Mouse (Mus musculus) NIH3T3 (cell line): ENCODE results near the gene Msh3.

Experiments used
- DNase-seq: peaks from one replicate; pipeline ENCODE4 v3.0.0-alpha.2; 2012; ENCODE audit warnings: low read depth

The Msh3 gene

GRCm38 (mm10) chr13:92330621-92331020, 24.2 kb downstream of the Msh3 start:
- no peak for DNase-seq

GRCm38 (mm10) chr13:92328000-92328399, 26.8 kb downstream of the Msh3 start:
- no peak for DNase-seq

- DNase-seq: peak; percentile 39
Measured at GRCm38 (mm10) chr13:92326030-92326429, 28.8 kb downstream of the Msh3 start.

GRCm38 (mm10) chr13:92320770-92321169, 34.0 kb downstream of the Msh3 start:
- no peak for DNase-seq

- no peak for DNase-seq
Measured at GRCm38 (mm10) chr13:92314613-92315012, 40.2 kb downstream of the Msh3 start.

- DNase-seq: no peak
Measured at GRCm38 (mm10) chr13:92305680-92306079, 49.1 kb downstream of the Msh3 start, which contains the start of gene Gm20379. Gm20379 (plus strand) TSS chr13:92305980.

- no peak for DNase-seq
Measured at GRCm38 (mm10) chr13:92304291-92304690, 50.5 kb downstream of the Msh3 start.

GRCm38 (mm10) chr13:92303062-92303948, 51.5 kb downstream of the Msh3 start:
- DNase-seq: peak; percentile 10

GRCm38 (mm10) chr13:92302466-92302865, 52.3 kb downstream of the Msh3 start:
- no peak for DNase-seq

GRCm38 (mm10) chr13:92301754-92302153, 53.0 kb downstream of the Msh3 start:
- no peak for DNase-seq

GRCm38 (mm10) chr13:92299522-92299921, 55.3 kb downstream of the Msh3 start:
- no peak for DNase-seq

GRCm38 (mm10) chr13:92297021-92297420, 57.8 kb downstream of the Msh3 start:
- peak; percentile 2 for DNase-seq

- no peak for DNase-seq
Measured at GRCm38 (mm10) chr13:92296490-92296889, 58.3 kb downstream of the Msh3 start.

GRCm38 (mm10) chr13:92293883-92294282, 60.9 kb downstream of the Msh3 start:
- DNase-seq: no peak

GRCm38 (mm10) chr13:92291605-92292004, 63.2 kb downstream of the Msh3 start:
- DNase-seq: no peak

GRCm38 (mm10) chr13:92277027-92277426, 77.8 kb downstream of the Msh3 start:
- DNase-seq: no peak

- DNase-seq: no peak
Measured at GRCm38 (mm10) chr13:92275292-92275691, 79.5 kb downstream of the Msh3 start.

- DNase-seq: peak; percentile 58
Measured at GRCm38 (mm10) chr13:92274274-92275198, 80.3 kb downstream of the Msh3 start.

GRCm38 (mm10) chr13:92267076-92267475, 87.7 kb downstream of the Msh3 start:
- DNase-seq: peak; percentile 14

GRCm38 (mm10) chr13:92263566-92263965, 91.2 kb downstream of the Msh3 start:
- no peak for DNase-seq

GRCm38 (mm10) chr13:92261329-92261728, 93.5 kb downstream of the Msh3 start:
- DNase-seq: no peak

- no peak for DNase-seq
Measured at GRCm38 (mm10) chr13:92255480-92255879, 99.3 kb downstream of the Msh3 start.

GRCm38 (mm10) chr13:92253850-92254249, 101.0 kb downstream of the Msh3 start:
- DNase-seq: no peak
